Mouse (Mus musculus): ENCODE results near the gene Tbcd. TPM values are rescaled to one million over a fixed set of nuclear protein-coding genes. Genes with fewer than 3 reads are reported as not detected.

Gene Tbcd
- total RNA-seq, 2 experiments from 2014 or later: 13.6 to 14.1 TPM

GRCm38 (mm10) chr11:121556727-121557126 lies 105.0 kb downstream of the Tbcd start:
- intact Hi-C loops (cut with DNase I; ENCODE audit: low total_unique reads): no loop called here
- DNase-seq: no peak

DNA sequence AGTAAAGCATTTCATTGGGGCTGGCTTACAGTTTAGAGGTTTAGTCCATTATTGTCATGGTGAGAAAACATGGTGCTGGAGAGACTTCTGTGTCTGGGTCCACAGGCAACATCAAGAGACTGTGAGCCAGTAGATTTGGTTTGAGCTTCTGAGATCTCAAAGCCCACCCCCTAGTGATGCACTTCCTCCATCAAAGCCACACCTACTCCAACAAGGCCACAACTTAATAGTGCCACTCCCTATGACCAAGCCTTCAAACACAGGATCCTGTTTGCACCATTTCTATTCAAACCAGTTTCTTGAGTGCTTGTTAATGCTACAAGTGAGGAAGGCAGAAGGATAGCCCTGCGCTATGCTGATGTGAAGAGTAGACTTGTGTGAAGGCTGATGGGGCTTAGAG lies 106.2 kb downstream of the Tbcd start:
- intact Hi-C loops (cut with DNase I; ENCODE audit: low total_unique reads): no loop called here
- no peak for DNase-seq

DNA sequence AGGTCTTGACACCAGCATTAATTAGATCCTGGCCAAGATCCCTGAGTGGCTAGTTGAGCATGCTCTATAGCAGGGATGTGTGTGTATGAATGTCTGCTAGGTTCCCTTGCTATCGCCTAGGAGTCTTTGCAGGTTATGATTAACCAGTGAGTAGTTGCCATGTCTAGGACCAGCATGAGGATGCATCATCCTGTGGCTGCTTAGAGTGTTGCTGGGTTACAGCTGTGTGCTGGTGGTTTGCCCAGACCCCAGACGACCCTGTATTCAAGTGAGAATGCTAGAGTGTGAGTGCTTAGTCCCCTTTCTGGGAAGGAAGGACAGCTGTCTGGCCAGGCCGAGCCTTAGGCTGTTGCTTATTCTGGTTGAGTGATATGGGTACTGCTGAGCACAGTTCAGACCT lies 106.8 kb downstream of the Tbcd start:
- DNase-seq: no peak
- intact Hi-C loops (cut with DNase I; ENCODE audit: low total_unique reads): no loop called here

GRCm38 (mm10) chr11:121559527-121560293 lies 108.0 kb downstream of the Tbcd start:
- intact Hi-C loops (cut with DNase I; ENCODE audit: low total_unique reads): no loop called here
- no peak for DNase-seq

- intact Hi-C loops (cut with DNase I; ENCODE audit: low total_unique reads): no loop called here
- DNase-seq: no peak
These were observed 108.5 kb downstream of the Tbcd start for GRCm38 (mm10) chr11:121560294-121560663.

DNA sequence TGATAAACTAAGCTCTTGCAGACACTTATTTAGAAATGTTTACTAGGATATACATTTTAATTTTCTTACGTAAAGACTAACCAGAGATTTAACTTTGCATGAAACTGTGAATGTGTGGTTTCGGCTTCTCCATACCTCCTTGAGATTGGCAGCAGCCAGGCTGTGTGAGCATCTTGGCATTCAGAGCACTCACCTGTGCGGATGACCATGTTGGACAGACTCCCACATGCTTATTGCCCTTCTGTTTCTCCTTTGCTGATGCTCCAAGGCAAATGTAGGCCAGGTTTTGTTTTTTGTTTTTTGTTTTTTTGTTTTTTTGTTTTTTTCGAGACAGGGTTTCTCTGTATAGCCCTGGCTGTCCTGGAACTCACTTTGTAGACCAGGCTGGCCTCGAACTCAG lies 111.6 kb downstream of the Tbcd start:
- intact Hi-C loops (cut with DNase I; ENCODE audit: low total_unique reads): no loop called here
- no peak for DNase-seq

- intact Hi-C loops (cut with DNase I; ENCODE audit: low total_unique reads): no loop called here
- no peak for DNase-seq
These were observed 112.5 kb downstream of the Tbcd start for GRCm38 (mm10) chr11:121564265-121564664.

DNA sequence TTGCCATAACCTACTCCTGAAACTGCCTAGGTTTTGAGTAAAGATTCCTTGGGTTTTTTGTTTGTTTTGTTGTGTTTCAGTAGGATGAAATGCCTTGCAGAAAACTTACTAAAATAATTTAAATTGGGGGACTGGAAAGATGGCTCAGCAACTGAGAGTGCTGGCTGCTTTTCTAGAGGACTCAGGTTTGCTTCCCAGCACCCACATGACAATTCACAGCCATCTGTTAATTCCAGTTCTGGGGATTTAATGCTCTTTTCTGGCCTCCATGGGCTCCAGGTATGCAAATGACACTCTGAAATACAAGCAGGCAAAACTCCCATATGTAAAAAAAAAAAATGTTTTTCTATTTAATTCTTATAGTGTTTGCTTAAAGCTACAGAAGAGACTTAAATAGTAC lies 130.1 kb downstream of the Tbcd start:
- intact Hi-C loops (cut with DNase I; ENCODE audit: low total_unique reads): no loop called here
- no peak for DNase-seq

GRCm38 (mm10) chr11:121597254-121597653 lies 145.5 kb downstream of the Tbcd start:
- no peak for DNase-seq
- intact Hi-C loops (cut with DNase I; ENCODE audit: low total_unique reads): no loop called here

- intact Hi-C loops (cut with DNase I; ENCODE audit: low total_unique reads): no loop called here
- no peak for DNase-seq
These were observed 149.7 kb downstream of the Tbcd start for GRCm38 (mm10) chr11:121601422-121601821.

DNA sequence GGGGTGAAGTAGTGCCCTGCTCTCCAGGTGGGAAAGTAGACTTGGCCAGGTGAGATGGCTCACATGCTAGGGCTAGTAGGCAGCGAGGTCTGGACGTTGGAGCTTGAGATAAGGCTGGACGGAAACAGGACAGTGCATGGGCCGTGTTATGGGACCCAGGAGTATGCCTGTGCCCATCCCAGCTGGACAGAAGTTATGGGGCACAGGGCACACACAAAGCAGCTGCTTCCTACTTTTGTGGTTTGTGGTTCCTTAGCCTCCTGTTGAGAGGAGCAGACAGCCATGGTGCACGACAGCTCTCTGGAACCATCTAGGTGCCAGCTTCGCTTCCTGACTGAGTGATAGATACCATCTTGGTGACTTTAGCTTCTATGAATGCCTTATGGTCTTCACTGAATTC lies 153.9 kb downstream of the Tbcd start:
- DNase-seq: no peak
- intact Hi-C loops (cut with DNase I; ENCODE audit: low total_unique reads): no loop called here

DNA sequence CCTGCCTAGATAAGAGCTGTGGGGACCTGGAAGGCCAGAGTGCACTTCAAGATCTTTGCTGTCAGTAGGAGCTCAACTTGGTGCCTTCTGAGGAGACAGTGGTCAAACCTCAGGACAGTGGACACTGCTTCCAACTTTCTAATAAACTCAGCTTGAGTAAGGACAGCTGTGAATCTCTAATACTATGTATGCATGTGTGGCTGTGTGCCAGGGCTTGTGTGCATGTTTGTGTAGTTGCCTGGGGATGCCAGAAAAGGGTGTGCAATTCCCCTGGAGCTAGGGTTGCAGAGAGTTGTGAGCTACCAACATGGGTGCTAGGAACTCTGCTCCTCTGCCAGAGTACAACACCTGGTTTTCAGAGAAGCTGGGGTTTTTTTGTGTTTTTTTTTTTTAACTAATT lies 159.2 kb downstream of the Tbcd start:
- DNase-seq: no peak
- intact Hi-C loops (cut with DNase I; ENCODE audit: low total_unique reads): no loop called here

GRCm38 (mm10) chr11:121615961-121616485 lies 164.3 kb downstream of the Tbcd start:
- no peak for DNase-seq
- intact Hi-C loops (cut with DNase I; ENCODE audit: low total_unique reads): no loop called here

GRCm38 (mm10) chr11:121616501-121616900 lies 164.8 kb downstream of the Tbcd start:
- intact Hi-C loops (cut with DNase I; ENCODE audit: low total_unique reads): no loop called here
- no peak for DNase-seq

DNA sequence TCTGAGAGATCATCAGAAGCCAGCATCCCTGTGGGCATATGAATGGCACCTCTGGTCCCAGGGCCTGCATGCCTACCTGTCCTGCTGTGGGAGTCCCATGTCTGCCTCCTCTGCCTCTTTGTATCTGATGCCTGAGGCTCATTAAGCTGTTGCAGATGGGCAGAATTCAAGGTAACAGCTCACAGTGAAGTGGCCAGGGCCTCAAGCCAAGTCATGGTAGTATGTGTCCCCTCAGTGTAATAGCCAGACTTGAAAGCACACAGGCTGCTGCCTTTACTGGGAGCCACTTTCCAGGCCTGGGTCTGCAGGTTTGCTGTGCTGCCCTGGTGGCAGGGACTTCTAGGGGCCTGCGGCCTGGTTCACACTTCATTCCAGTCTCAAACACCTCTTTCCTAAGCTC lies 165.6 kb downstream of the Tbcd start:
- intact Hi-C loops (cut with DNase I; ENCODE audit: low total_unique reads): no loop called here
- no peak for DNase-seq

GRCm38 (mm10) chr11:121625007-121625406 lies 173.3 kb downstream of the Tbcd start:
- intact Hi-C loops (cut with DNase I; ENCODE audit: low total_unique reads): no loop called here
- DNase-seq: no peak

DNA sequence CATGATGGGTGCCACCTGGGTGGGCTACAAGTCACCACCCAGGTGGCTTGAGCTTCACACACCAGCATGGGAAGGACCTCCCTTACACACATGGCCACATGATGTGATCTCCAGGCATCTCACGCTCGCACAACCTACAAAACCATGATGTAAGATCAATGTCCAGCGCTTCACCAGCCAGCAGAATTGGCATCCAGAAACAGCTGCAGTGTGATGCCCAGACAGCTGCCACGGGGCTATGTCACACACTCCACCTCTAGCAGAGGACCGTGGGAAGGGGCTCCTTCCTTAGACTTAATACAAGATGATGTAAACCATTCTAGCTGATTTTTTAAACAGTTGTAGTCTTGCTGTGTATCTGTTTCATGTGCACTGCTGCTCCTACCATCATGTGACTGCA lies 175.8 kb downstream of the Tbcd start:
- intact Hi-C loops (cut with DNase I; ENCODE audit: low total_unique reads): no loop called here
- DNase-seq: no peak

DNA sequence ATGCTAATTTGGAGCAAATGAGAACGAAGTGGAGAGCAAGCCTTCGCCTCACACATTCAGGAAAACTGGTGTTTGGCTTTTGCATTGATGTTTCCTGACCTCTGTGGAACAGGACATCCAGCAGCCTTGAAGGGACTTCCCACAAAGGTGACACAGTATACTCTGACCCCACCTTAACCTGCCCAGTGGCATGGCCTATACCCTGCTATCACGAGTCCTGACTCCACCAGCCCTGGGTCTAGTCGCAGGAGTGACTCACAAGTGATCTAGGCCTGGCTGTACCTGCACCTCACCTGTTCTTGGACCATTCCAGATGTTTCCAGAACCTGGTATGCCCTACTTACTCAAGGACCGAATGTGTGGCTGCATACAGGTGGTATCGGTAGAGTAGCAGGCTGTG lies 177.8 kb downstream of the Tbcd start:
- DNase-seq: no peak
- intact Hi-C loops (cut with DNase I; ENCODE audit: low total_unique reads): no loop called here

DNA sequence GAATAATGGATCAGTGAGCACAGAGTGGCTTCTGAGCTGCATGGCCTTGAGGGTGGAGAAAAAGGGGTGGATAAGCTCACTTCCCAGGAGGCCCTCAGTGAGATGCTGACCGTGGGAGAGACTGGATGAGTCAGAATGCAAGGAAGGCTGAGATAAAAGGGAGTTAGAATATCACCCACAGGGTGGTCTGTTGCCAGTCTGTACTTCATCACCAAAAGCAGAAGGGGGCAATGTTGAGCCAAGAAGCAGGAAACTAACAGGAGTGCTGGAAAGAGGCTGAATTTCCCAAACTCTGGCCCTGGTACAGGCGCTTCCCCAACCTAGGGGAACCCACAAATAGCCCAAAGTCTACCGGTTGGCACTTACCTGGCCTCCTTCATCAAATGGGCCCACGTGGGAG lies 178.7 kb downstream of the Tbcd start:
- no peak for DNase-seq
- intact Hi-C loops (cut with DNase I; ENCODE audit: low total_unique reads): no loop called here

DNA sequence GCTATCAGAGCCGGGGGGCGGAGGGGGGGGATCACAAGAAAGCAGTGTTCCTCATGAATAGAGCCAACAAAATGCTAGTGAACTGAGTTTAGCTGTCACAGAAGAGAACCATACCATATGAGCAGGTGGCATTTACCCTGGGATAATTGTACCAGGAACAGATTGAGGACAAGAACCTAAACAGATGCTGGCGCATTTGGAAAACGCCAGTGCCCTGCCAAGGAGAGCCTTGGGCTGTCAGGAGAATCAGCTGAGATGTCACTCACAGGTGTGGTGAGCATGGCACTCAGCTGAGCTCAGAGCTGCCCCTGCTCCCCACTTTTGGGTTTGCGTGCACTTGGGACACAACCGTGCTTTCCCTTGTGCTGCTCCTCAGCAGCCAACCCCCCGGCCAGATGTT lies 179.7 kb downstream of the Tbcd start:
- intact Hi-C loops (cut with DNase I; ENCODE audit: low total_unique reads): no loop called here
- DNase-seq: no peak

- intact Hi-C loops (cut with DNase I; ENCODE audit: low total_unique reads): no loop called here
- no peak for DNase-seq
These were observed 184.9 kb downstream of the Tbcd start for GRCm38 (mm10) chr11:121636646-121637045.

Measured in gastrocnemius, postnatal 14 days (tissue).